Mouse (Mus musculus) kidney, adult 18-20 months (tissue): ENCODE measurements around the gene Hdhd5.

ENCODE experiments used
- DNase-seq: peaks from one replicate; pipeline ENCODE4 v3.0.0; 2021

Gene Hdhd5

GRCm38 (mm10) chr6:120529123-120529522 lies 2.0 kb downstream of the Hdhd5 start:
- DNase-seq, result no peak

- DNase-seq, result no peak
Observed at GRCm38 (mm10) chr6:120524796-120525195, 6.3 kb downstream of the Hdhd5 start.

GRCm38 (mm10) chr6:120519647-120520046 lies 11.5 kb downstream of the Hdhd5 start:
- DNase-seq, result no peak

GRCm38 (mm10) chr6:120517311-120517710 lies 13.8 kb downstream of the Hdhd5 start:
- no peak for DNase-seq

- DNase-seq, result no peak
Observed at GRCm38 (mm10) chr6:120516879-120517278, 14.2 kb downstream of the Hdhd5 start.

GRCm38 (mm10) chr6:120516422-120516821 lies 14.7 kb downstream of the Hdhd5 start:
- DNase-seq, result no peak

- no peak for DNase-seq
Observed at GRCm38 (mm10) chr6:120511212-120511611, 19.9 kb downstream of the Hdhd5 start.

GRCm38 (mm10) chr6:120510425-120510824 lies 20.7 kb downstream of the Hdhd5 start:
- no peak for DNase-seq

- DNase-seq, result no peak
Observed at GRCm38 (mm10) chr6:120509975-120510374, 21.1 kb downstream of the Hdhd5 start.

- no peak for DNase-seq
Observed at GRCm38 (mm10) chr6:120508645-120509044, 22.5 kb downstream of the Hdhd5 start.

- peak; percentile 21 for DNase-seq
Observed at GRCm38 (mm10) chr6:120505531-120505930, 25.6 kb downstream of the Hdhd5 start.

GRCm38 (mm10) chr6:120504051-120504450 lies 27.1 kb downstream of the Hdhd5 start:
- no peak for DNase-seq

GRCm38 (mm10) chr6:120496544-120496943 lies 34.6 kb downstream of the Hdhd5 start:
- DNase-seq, result no peak

GRCm38 (mm10) chr6:120493374-120494181 lies 37.5 kb downstream of the Hdhd5 start, which contains the start of gene Tmem121b:
Gene Tmem121b (minus strand): TSS chr6:120493807.
- DNase-seq, result peak; percentile 16

GRCm38 (mm10) chr6:120492499-120493373 lies 38.4 kb downstream of the Hdhd5 start:
- peak; percentile 36 for DNase-seq

GRCm38 (mm10) chr6:120491862-120492498 lies 39.1 kb downstream of the Hdhd5 start:
- no peak for DNase-seq

- DNase-seq, result no peak
Observed at GRCm38 (mm10) chr6:120491064-120491463, 40.1 kb downstream of the Hdhd5 start.

GRCm38 (mm10) chr6:120489461-120489860 lies 41.7 kb downstream of the Hdhd5 start:
- DNase-seq, result no peak

GRCm38 (mm10) chr6:120488647-120489046 lies 42.5 kb downstream of the Hdhd5 start:
- DNase-seq, result no peak

- DNase-seq, result no peak
Observed at GRCm38 (mm10) chr6:120486051-120486510, 45.0 kb downstream of the Hdhd5 start.

- no peak for DNase-seq
Observed at GRCm38 (mm10) chr6:120485038-120485437, 46.1 kb downstream of the Hdhd5 start.

- peak; percentile 65 for DNase-seq
Observed at GRCm38 (mm10) chr6:120483211-120483626, 47.9 kb downstream of the Hdhd5 start.

GRCm38 (mm10) chr6:120482756-120483155 lies 48.4 kb downstream of the Hdhd5 start:
- DNase-seq, result no peak
